Mouse (Mus musculus): ENCODE measurements around the gene Efhd2. TPM values are rescaled to one million over a fixed set of nuclear protein-coding genes. Genes with fewer than 3 reads are reported as not detected.

Efhd2 gene
- polyA plus RNA-seq (2017; shearing (Covaris generic)): 59.9 TPM

GRCm38 (mm10) chr4:141874601-141875460 is at the start of gene Efhd2:
Efhd2 (minus strand) TSS chr4:141874920.

DNA sequence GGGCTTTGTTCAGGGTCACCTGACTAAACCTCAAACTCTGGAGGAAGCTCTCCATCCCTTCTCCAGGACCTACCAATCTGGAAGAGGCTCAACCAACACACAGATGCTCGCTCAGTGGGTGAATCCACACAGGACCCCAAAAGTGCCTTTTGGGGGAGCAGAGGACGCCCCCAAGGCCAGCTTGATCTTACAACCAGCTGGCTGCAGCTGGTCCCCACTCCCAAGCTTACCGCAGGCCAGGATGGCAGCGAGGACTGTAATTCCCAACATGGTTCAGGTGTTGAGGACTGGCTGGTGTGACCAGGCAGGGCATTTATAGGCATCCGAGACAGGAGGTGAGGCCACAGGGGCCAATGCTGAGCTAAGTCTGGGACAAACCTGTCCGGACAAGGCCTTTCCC is 28.7 kb downstream of the Efhd2 start, which contains the start of gene Ctrc:
Gene Ctrc, minus strand, starts transcription at position 361 of the 400 bp plus-strand sequence.

GRCm38 (mm10) chr4:141826060-141826459 is 48.7 kb downstream of the Efhd2 start, which contains the start of gene Cela2a:
Cela2a (minus strand) TSS chr4:141826160.

Other genes with a start within 250 kb of the Efhd2 start
- gene Plekhm2, start 210.0 kb downstream of the Efhd2 start, polyA plus RNA-seq (2017; shearing (Covaris generic)): 11.3 TPM
- gene Rsc1a1, start 189.3 kb downstream of the Efhd2 start, polyA plus RNA-seq (2017; shearing (Covaris generic)): 3.4 TPM
- gene Ddi2, start 151.5 kb downstream of the Efhd2 start, polyA plus RNA-seq (2017; shearing (Covaris generic)): 55.0 TPM
- gene Agmat, start 128.2 kb downstream of the Efhd2 start, polyA plus RNA-seq (2017; shearing (Covaris generic)): not detected
- 2.7 TPM for gene Dnajc16, start 84.0 kb downstream of the Efhd2 start, polyA plus RNA-seq (2017; shearing (Covaris generic))
- 8.6 TPM for gene Casp9, start 81.3 kb downstream of the Efhd2 start, polyA plus RNA-seq (2017; shearing (Covaris generic))
- gene Cela2a, start 48.8 kb downstream of the Efhd2 start, polyA plus RNA-seq (2017; shearing (Covaris generic)): not detected
- gene Ctrc, start 28.6 kb downstream of the Efhd2 start, polyA plus RNA-seq (2017; shearing (Covaris generic)): not detected
- gene Fhad1, start 140.2 kb upstream of the Efhd2 start, polyA plus RNA-seq (2017; shearing (Covaris generic)): not detected
- gene Tmem51, start 209.4 kb upstream of the Efhd2 start, polyA plus RNA-seq (2017; shearing (Covaris generic)): not detected

Data from naive thymus-derived CD4-positive, alpha-beta T cell, adult 5 months (primary cell).